14 mouse cellular contexts compared by ENCODE assay signal in the genomic region with DNA sequence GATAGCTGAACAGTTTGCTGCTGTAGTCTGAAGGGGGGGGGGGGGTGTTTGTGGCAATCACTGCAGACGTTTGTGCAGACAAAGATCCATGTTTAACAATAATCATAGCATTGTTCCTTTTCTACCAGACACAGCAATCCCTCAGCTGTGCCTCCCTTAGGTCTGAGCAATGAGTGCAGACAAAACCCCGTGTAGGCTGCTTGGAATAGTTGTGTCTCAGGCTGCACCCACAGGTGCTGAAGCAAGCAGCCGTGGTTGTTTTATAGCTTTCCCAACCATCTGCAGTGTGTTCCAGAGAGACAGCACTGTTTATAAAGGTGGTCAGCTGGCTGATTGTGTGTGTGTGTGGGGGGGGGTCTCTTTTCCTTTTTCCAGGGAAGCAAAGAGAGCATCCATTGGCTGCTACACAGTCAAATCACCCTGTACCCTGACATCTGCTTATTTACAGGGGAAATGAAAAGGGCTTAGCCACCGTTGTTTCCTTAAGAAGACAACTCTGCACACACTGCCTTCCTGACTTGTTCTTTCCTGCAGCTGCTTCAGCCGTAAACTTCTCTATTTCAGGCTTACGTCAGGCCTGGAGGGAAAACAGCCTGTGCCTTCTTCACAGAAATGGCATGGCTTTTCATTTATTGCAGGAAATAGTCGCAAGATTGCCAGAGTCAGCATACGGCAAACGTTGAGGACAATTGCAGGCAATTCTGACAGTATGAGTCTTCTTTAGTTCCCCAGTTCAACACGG. TPM values are rescaled to one million over a fixed set of nuclear protein-coding genes. Genes with fewer than 3 reads are reported as not detected.
DNase-seq lines count a peak whose midpoint lies in the region; ATAC-seq and TF ChIP-seq lines count a peak whose summit lies in the region.
"Had no signal": no experiment of that assay in that cellular context is flagged by ENCODE, and none has a peak within 500 bp of the region (broad histone marks: within the 10 kb centered on the region; RNA-seq: fewer than 3 reads in every experiment).

No protein-coding gene starts in this region.

- no peak overlapping the region for H3K27ac ChIP-seq in heart, embryonic 13.5 days (replicated peaks)
- H3K27ac ChIP-seq in heart, embryonic 10.5 days, result no peak overlapping the region
- peak overlapping the region; percentile 41; the same call in 1 of the 2 replicates for H3K27ac ChIP-seq in liver, postnatal 0 days (ENCODE audit: low read depth)
- H3K27ac ChIP-seq in liver, embryonic 12.5 days, result no peak overlapping the region
- H3K27ac ChIP-seq in cortical plate, adult 2 months (ENCODE audit: insufficient read depth, low read length), result 0 out of 2 replicates have a peak overlapping the region, but pooled peaks have one; percentile 60
- H3K27ac ChIP-seq: heart, adult 2 months; hindbrain, embryonic 13.5 days; midbrain, embryonic 15.5 days had no signal

- ATAC-seq in heart, embryonic 13.5 days (ENCODE audit: extremely low read depth, insufficient number of reproducible peaks, low FRiP score, low TSS enrichment), result no peak
- peak; percentile 54 for ATAC-seq in liver, postnatal 0 days
- no peak for ATAC-seq in liver, embryonic 12.5 days
- ATAC-seq in neutrophil, adult 5-6 weeks (ENCODE audit: extremely low read depth, insufficient number of reproducible peaks, low FRiP score, poor library complexity, severe bottlenecking), result peak; percentile 39; the same call in 1 of the 2 replicates
- ATAC-seq: midbrain, embryonic 15.5 days had no signal

- no peaks in the 10 kb centered on the region for H3K36me3 ChIP-seq in heart, embryonic 13.5 days
- H3K36me3 ChIP-seq in heart, embryonic 10.5 days, result no peaks in the 10 kb centered on the region
- H3K36me3 ChIP-seq in liver, postnatal 0 days (replicated peaks; ENCODE audit: insufficient read depth, low read length), result no peaks in the 10 kb centered on the region
- no peaks in the 10 kb centered on the region for H3K36me3 ChIP-seq in liver, embryonic 12.5 days
- H3K36me3 ChIP-seq: hindbrain, embryonic 13.5 days; midbrain, embryonic 15.5 days had no signal

- no peak overlapping the region for H3K4me3 ChIP-seq in heart, embryonic 13.5 days
- H3K4me3 ChIP-seq in heart, embryonic 10.5 days, result no peak overlapping the region
- no peak overlapping the region for H3K4me3 ChIP-seq in liver, postnatal 0 days (ENCODE audit: low read depth, low read length)
- H3K4me3 ChIP-seq in liver, embryonic 12.5 days, result no peak overlapping the region
- no peak overlapping the region for H3K4me3 ChIP-seq in cortical plate, adult 2 months (ENCODE audit: insufficient read depth, low read length)
- H3K4me3 ChIP-seq: heart, adult 2 months; hindbrain, embryonic 13.5 days; midbrain, embryonic 15.5 days had no signal

- no peak for TF ChIP-seq POLR2A in cortical plate, adult 2 months (IDR thresholded peaks at IDR 0.05; ENCODE audit: extremely low read depth, insufficient read depth, low read length)

- no peak for DNase-seq in heart, embryonic 10.5 days (ENCODE audit: low spot score)
- DNase-seq in liver, postnatal 0 days, result no peak
- no peak for DNase-seq in kidney, adult 11 months
- DNase-seq in testis, postnatal 14 days (ENCODE audit: low spot score), result no peak
- DNase-seq: cerebellum, postnatal 25 days; kidney, postnatal 10 days; lung, postnatal 14 days had no signal

- no peak for TF ChIP-seq CTCF in liver, postnatal 0 days (IDR thresholded peaks at IDR 0.05; ENCODE audit: low read depth)
- TF ChIP-seq CTCF in cortical plate, adult 2 months (IDR thresholded peaks at IDR 0.05; ENCODE audit: extremely low read depth, insufficient read depth, low read length), result no peak

- 0 out of 2 replicates have a peak, but pooled peaks cover 2% of the 10 kb centered on the region for H3K27me3 ChIP-seq in heart, embryonic 13.5 days (replicated peaks)
- H3K27me3 ChIP-seq in heart, embryonic 10.5 days (ENCODE audit: insufficient read depth, poor library complexity, severe bottlenecking), result no peaks in the 10 kb centered on the region
- no peaks in the 10 kb centered on the region for H3K27me3 ChIP-seq in liver, postnatal 0 days (ENCODE audit: insufficient read depth, low read length)
- peaks cover 2% of the 10 kb centered on the region; the same call in 1 of the 2 replicates for H3K27me3 ChIP-seq in liver, embryonic 12.5 days (replicated peaks)
- H3K27me3 ChIP-seq: hindbrain, embryonic 13.5 days had no signal

- no peak overlapping the region for H3K4me2 ChIP-seq in heart, embryonic 13.5 days
- no peak overlapping the region for H3K4me2 ChIP-seq in liver, postnatal 0 days (ENCODE audit: low read depth, low read length)
- H3K4me2 ChIP-seq in liver, embryonic 12.5 days, result no peak overlapping the region
- H3K4me2 ChIP-seq: hindbrain, embryonic 13.5 days; midbrain, embryonic 15.5 days had no signal

- no peaks in the 10 kb centered on the region for H3K9me3 ChIP-seq in heart, embryonic 13.5 days
- H3K9me3 ChIP-seq in heart, embryonic 10.5 days, result no peaks in the 10 kb centered on the region
- no peaks in the 10 kb centered on the region for H3K9me3 ChIP-seq in liver, postnatal 0 days (ENCODE audit: low read length)
- H3K9me3 ChIP-seq in liver, embryonic 12.5 days (replicated peaks), result no peaks in the 10 kb centered on the region
- H3K9me3 ChIP-seq: hindbrain, embryonic 13.5 days; midbrain, embryonic 15.5 days had no signal

- 61% methylated on average over 10 of the region's 10 CpGs for WGBS in heart, embryonic 13.5 days
- 66% methylated on average over 10 of the region's 10 CpGs for WGBS in heart, embryonic 10.5 days
- 32% methylated on average over 10 of the region's 10 CpGs for WGBS in liver, postnatal 0 days (ENCODE audit: insufficient replicate concordance)
- 39% methylated on average over 10 of the region's 10 CpGs for WGBS in liver, embryonic 12.5 days (ENCODE audit: insufficient replicate concordance)

- H3K9ac ChIP-seq in heart, embryonic 13.5 days, result 0 out of 2 replicates have a peak overlapping the region, but pooled peaks have one; percentile 14
- H3K9ac ChIP-seq in liver, postnatal 0 days (replicated peaks), result no peak overlapping the region
- H3K9ac ChIP-seq in liver, embryonic 12.5 days, result no peak overlapping the region
- H3K9ac ChIP-seq: hindbrain, embryonic 13.5 days; midbrain, embryonic 15.5 days had no signal

- H3K4me1 ChIP-seq in heart, embryonic 13.5 days, result no peaks in the 10 kb centered on the region
- no peaks in the 10 kb centered on the region for H3K4me1 ChIP-seq in heart, embryonic 10.5 days
- H3K4me1 ChIP-seq in liver, postnatal 0 days (ENCODE audit: insufficient read depth), result no peaks in the 10 kb centered on the region
- no peaks in the 10 kb centered on the region for H3K4me1 ChIP-seq in liver, embryonic 12.5 days
- 0 out of 2 replicates have a peak, but pooled peaks cover 1% of the 10 kb centered on the region for H3K4me1 ChIP-seq in cortical plate, adult 2 months (ENCODE audit: control insufficient read depth, insufficient read depth, low read length)
- H3K4me1 ChIP-seq: midbrain, embryonic 15.5 days had no signal

- no peak for TF ChIP-seq EP300 in liver, postnatal 0 days (IDR thresholded peaks at IDR 0.05; ENCODE audit: low read depth)

RNA-seq across cellular contexts. Expression of a gene that starts 8.8 kb away (rescaled TPM):
- 18.5 and 21.0 TPM in 2 replicates for polyA plus RNA-seq in heart, embryonic 13.5 days (2015; fragmentation: Nextera tagmentation; extraction: Ambion mirVana)
- 19.1 and 19.7 TPM in 2 replicates for polyA plus RNA-seq in heart, embryonic 10.5 days (2016; fragmentation: Nextera tagmentation; extraction: Ambion mirVana)
- polyA plus RNA-seq in liver, postnatal 0 days (2015; fragmentation: Nextera tagmentation; extraction: Ambion mirVana), result 12.0 and 12.3 TPM in 2 replicates
- 19.8 and 19.9 TPM in 2 replicates for polyA plus RNA-seq in liver, embryonic 12.5 days (2016; fragmentation: Nextera tagmentation; extraction: Ambion mirVana)
- polyA plus RNA-seq in cortical plate, adult 2 months (2012; rRNA removed), result 53.6 and 57.9 TPM in 2 replicates
- total RNA-seq in neutrophil, adult 5-6 weeks (2017), result 139 and 162 TPM in 2 replicates

Comparison
In these comparisons a context has a peak if more than half of its experiments do, and no peak if none do; other contexts are left out.
1. ATAC-seq: peak in liver, postnatal 0 days (single experiment) and neutrophil, adult 5-6 weeks (single experiment); none in heart, embryonic 13.5 days (single experiment) and liver, embryonic 12.5 days (single experiment).
2. H3K27ac ChIP-seq: peak in liver, postnatal 0 days (single experiment) and cortical plate, adult 2 months (single experiment); none in heart, embryonic 13.5 days (single experiment), heart, embryonic 10.5 days (single experiment) and liver, embryonic 12.5 days (single experiment).